Mouse (Mus musculus): ENCODE measurements around the gene 4930550L24Rik.

DNA sequence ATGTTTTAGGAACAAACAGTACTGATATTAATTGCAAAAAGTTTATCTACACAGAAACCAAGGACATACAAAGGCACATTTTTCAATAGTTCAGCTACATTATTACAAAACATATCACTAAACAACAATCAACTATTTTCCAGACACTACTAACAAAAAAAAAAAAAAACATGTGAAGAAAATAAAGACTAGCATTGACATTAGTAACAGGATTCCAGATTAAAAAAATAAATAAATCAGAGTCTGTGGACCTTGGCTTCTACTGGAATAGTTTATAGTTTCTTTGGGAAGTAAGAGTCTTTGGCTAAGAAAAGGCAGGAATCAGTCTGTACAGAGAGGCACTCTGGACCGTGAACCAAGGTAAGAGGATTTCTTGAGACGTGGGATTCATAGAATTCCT is at the start of gene 4930550L24Rik:
- TF ChIP-seq CTCF (conservative IDR thresholded peaks at IDR 0.05; ENCODE audit: insufficient read depth, insufficient read length, low read depth, low read length): no peak
- TF ChIP-seq POLR2A (IDR thresholded peaks at IDR 0.05; ENCODE audit: low read depth, low read length): no peak

Data from kidney, adult 2 months (tissue).